Mouse (Mus musculus) right cerebral cortex, adult 18-20 months (tissue): ENCODE measurements at regions not wholly inside any gene's neighbourhood (a gene's known extent, or its start where the extent isn't known, plus 50 kb on each side); places are given as distances from the start of the nearest gene placed in this dataset.

ENCODE experiments used
- DNase-seq: peaks from one replicate; pipeline ENCODE4 v3.0.0; 2022; ENCODE audit warnings: mixed read lengths

DNA sequence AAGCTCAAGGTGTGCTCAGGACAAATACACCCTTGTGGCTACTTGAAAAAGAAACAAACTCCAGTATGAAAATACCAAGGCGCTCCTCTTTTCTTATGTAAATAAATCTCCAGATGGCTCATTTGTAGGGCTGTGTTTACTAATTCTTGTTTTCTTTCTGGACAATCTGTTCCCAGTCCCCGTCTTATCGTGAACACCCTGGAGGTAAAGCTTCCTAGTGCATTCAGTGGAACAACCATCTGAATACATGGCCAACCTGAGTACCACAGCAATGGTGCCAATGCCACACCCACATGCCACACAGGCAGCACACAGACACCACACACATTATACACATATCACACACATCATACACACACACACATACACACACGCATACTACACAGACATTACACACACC is 396.1 kb downstream of the Wdr11 start:
- no peak for DNase-seq

DNA sequence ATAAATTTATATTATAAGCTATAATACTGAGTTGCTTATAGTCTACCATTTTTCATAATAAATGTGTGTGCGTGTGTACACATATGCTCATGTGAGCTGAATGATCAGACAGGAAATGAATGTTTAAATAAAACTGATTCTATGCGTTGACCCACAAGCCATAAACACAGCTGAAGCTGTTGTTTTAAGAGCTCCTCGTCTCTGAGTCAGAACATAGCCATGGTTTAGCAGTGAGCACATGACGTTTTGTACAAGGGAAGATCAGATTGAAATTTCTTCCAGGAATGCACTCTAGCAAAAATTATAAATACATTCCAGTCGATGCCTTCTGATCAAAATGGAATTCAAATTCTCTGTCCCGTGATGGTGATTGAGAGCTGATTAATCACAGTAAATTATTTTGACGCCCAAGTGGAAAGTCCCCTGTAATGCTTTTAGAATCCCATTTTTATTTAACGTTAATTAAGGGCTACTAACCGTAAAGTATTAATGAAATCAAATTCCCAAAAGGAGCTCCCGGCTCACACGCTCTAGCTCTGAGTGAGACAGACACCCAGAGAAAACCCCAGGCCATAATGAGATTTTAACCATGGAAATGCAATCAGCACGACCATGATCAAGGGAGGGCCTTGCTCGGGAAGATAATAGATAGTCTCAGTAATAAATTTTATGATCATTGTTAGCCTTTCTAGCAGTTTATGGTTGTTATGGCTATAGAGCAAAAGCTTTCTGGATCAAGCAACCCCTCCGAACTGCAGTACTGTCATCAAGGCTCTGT is 402.0 kb downstream of the Wdr11 start:
- DNase-seq, result no peak

DNA sequence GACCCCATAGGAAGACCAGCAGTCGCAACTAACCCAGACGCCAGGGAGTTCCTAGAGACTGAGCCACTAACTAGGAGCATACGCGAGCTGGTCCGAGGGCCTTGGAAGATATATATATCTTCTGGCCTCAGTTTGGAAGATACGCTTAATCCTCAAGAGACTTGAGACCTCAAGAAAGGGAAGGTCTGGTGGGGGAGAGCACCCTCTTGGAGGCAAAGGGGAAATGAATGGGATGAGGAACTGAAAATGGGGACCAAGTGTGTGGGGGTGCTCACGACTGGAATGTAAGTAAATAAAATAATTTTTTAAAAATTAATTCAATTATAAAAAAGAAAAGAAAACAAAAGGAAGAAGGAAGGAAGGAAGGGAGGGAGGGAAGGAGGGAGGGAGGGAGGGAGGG is 403.9 kb downstream of the Wdr11 start:
- DNase-seq, result no peak

DNA sequence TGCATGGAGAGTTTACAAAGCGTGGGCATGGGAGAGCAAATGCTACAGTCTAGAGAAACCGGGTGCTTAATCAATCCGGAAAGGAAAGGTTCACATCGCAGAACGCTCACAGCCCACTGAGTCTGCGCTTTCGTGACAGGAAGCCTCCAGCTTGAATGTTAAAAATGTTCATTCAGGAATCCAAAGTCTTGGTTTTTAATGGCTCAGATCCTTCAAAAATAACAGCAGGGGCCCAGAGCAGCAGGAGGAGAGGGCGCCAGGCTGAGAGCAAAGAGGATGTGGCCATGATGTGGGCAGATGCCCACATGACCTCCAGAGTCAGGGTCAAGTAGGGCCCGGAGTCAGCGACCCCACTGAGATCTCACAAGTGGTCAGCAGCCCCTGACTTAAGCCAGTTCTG is 409.4 kb downstream of the Wdr11 start:
- DNase-seq, result peak; percentile 44

DNA sequence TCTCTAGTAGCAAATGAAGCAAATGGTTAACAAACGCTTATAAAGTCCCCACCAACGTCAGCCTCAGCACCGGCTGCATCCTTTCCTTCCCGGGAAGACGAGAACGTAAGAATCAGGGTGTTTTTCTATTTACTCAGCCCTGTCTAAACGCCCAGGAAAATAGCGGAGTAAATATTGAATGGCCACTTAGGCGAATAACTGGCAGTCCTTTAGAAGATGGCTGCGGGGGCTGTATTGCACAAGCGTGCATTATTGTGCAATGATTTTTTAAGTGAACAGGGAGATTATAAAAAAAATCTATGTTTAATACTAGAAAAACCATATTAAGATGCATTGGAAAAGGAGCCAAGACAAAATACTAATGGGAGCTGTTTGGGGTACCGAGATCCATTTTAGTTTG is 410.3 kb downstream of the Wdr11 start:
- DNase-seq, result no peak

DNA sequence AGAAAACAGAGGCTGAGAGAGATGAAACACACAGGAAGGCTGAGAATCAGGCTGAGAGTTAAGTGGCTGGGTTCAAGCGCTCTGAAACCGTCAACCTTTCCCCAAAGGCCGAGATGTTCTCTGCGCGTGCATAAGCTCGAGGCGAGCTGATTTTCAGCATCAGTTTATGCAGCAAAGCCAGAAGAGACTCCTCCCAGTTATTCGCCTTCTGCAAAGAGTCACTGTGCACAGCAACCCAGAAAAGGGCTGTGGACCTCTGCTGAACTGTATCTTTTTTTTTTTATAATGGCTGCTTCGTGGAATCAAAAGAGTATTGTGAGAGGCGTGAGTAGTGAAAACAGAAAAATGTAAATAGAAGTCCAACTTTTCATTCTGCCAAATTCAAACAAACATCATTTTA is 413.7 kb downstream of the Wdr11 start:
- DNase-seq, result no peak

DNA sequence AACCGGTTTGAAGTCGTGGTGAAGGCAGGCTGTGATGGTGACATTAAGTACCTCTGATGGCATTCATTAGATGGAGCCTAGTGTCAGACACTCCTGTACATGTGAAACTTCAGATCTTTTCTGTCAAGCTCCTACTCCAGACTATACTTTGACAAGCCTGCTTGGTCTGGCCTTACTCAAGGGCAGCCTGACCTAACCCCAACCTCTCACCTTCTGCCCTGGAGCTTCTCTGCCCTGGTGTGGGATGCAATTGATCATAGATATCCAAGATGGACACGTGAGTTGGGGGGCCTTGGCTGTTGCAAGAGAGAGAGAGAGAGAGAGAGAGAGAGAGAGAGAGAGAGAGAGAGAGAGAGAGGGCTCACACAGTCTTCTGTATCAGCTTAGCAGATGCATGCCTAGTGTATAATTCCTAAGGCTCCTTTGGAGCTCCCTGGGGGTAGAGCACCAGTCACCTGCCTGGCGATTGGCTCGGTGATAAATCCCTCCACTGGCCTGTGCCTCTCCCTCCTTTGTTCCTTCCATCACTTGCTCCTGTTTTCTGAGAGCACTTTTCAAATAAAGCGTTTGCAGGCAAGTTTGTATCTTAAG is 416.4 kb downstream of the Wdr11 start:
- no peak for DNase-seq

DNA sequence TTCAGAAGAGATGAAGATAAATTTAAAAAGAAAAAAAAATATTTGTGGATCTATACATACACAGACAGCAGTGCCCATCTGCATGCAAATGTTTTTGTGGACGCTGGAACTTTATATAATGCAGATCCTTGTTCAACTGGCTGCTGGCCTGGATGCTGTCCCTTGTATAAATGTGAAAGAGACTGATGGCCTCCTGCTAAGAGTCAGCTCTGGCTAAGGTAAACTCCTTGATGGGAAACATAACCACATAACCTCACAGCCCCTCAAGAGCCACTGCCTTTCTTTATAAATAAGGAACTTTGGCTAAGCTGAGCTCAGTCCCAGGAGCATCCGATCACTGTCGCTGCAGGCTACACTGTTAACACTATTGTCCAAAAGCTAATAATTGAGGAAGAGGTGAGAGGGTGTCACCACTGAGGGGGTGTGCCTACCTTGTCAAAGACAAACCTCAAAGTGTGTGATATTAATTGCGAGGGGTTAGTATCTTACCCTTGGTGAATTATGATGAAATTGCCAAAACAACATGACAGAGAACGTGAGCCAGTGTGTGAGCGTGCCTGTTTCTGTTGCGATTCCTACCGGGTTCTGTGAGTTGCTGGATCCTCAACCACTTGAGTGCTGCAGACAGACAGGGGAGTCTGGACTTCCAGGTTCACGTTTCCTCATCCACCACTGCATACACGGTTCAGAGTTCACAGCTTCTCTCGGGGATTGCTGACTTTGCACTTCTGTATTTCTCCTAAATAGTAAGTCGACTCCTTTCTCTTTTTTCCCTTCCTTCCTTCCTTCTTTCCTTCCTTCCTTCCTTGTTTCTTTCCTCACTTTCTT is 417.1 kb downstream of the Wdr11 start:
- DNase-seq, result no peak

DNA sequence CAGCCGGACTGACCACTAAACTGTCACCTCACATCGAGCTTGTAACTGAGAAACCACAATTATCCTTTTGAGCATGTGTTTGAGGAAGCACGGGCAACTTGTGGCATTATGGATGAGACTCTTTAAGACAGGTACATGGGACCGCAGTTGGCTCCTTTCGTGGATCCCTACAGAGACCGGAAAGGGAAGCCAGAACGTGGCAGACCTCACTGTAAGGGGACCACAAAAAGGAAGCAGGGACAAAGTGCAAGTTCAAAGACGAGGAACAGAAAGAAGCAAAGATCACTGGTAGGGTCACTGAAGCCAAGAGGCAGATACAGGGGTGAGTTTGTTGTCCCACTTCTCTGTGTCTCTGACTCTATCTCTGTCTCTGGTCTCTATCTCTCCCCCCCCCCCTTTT is 420.4 kb downstream of the Wdr11 start:
- DNase-seq, result no peak

DNA sequence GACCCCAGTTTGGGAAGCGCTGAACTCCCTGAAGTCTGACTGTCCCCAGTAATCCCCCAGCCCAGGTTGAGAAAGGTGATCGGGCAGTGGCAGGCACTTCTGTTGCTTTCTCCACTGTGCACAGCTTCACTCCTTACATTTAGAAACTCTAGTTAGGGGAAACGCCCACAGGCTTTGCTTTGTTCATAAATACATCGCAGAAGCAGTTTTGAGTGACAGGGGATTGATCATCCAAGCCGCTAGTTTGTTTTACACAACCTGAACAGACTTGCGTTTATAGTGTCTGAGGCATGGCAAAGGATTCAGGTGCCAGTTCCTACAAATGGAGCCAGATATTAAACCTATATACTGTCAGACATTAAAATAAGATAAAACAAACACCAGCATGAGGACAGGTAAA is 421.4 kb downstream of the Wdr11 start:
- no peak for DNase-seq

DNA sequence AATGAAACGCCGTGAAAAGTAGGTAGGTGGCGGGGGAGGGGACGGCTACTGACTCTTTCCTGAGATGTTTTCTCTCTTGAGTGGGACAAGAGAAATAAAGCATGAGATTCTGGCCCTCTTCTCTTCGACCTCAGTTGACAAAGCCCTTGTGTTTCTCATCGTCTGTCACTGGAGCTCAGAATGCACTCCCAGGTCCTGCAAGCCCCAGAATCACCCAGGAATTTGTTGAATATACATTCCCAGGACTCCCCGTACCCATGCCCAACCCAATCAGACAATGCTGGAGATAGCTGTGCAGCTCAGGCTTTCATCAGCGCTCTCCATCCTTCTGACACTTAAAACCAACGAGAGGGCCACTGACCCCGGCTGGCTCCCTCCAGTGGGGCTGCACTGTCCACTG is 422.9 kb downstream of the Wdr11 start:
- no peak for DNase-seq

DNA sequence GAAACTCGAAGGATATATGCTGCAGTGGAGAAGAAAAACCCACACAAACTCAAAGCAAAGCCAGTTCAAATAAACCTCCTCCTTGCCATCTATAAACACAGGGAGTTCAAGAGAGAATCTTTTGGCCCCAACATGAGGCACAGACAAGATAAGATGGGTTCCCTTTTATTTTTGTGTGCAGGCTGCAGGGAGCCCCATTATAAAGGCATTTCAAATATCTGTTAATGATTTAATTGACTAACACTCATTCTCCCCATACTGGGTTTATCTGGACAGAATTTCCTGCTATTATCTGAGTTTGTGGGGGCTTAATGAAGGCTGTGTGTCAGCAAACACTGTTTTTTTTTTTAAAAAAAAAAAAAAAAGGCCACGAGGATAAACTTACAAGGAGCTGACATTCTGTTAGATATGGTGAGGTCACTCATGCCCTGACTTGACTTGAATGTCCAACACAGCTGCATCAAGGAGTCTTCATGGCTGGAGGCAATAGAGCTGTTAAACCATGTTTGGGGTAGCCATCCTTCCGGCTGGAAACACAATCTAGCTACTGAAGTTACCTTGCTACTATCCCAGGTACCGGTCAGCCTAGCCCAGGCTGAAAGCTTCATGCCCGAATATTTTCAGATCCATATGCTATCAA is 423.8 kb downstream of the Wdr11 start:
- no peak for DNase-seq

DNA sequence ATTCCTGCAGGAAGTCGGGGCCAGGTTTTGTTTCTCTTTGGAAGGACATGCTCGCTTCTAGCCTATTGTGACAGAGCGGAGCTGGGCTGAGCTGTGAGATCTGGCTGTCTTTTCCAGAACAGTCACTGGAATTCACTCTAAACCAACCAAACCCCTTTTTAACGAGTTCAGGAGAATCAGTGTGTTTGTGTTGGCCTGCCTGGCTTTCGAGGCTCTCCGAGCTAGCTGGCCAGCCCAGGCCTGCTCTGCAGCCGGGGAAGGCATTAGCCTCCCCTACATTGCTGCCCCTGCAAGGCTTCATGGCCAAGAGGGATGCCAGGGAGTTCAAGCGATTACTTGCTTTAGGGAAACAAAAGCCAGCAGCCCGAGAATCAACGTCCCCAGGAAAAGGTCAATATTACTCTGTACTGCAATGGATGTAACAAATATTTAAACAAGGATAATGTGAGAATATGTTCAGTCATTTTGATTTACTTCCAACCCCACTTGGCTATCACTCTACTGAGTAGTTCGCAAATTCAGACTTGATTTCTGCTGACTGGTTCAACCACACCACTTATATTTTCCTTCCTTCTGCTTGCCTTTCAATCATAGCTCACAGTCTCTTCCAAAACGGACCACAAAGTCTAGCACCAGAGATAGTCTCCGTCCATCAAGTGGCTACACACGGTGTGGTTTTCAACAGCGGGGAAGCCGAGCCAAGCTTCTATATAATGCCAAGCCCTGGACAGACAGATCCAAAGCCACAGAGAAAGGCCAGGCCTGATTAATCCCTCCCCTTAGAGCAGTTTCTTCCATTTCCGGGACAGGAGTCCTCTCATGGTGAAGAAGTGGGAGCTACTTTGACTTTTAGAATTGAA is 424.6 kb downstream of the Wdr11 start:
- DNase-seq, result no peak

DNA sequence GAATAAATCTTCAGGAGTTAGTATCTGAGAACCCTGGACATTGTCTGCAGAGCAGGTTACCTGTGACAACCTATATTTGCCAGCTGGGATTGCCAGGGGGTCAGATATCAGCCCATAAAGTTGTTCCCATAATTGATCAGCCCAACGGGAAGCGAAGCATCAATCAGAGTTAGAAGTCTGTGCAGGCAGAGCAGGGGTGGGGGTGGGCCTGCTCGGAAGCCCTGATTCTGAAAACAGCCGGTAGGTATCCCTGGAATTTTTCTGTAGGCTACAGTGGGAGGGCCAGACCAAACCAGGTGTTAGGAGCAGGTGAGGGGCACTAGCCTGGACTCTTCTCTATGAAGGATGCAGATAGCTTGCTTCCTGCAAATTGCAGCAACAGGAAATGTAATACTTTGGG is 427.2 kb downstream of the Wdr11 start:
- DNase-seq, result no peak

DNA sequence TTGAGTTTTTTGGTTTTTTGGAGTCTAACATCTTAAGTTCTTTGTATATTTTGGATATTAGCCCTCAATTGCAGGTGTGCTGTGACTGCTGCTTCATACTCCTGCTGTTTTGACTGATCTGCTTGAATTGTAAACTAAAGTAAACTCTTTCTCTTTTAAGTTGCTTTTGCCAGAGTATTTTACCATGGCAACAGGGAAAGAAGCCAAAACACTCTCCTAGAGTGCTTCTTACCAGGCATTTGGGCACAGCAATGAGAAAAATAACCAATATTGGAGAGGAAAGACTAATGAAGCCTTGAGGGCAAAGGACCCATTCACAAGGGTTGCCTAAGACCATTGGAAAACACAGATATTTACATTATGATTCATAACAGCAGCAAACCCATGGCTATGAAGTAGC is 437.3 kb downstream of the Wdr11 start:
- no peak for DNase-seq

DNA sequence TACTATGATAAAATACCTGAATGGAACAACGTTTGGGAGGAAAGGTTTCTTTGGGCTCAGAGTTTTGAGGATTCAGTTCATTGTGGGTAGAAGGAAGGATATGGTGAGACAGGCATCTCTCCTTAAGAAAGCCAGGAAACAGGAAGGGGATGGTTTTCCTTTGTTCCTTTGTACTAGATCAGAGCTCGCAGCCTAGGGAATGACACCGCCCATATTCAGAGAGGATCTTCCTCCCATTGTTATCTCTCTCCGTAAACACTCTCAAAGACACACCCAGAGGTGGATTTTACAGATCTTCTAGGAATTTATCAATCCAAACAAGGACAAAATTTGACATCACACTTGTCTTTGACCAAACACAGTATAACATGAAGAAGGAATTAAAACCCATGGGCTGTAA is 439.0 kb downstream of the Wdr11 start:
- no peak for DNase-seq

DNA sequence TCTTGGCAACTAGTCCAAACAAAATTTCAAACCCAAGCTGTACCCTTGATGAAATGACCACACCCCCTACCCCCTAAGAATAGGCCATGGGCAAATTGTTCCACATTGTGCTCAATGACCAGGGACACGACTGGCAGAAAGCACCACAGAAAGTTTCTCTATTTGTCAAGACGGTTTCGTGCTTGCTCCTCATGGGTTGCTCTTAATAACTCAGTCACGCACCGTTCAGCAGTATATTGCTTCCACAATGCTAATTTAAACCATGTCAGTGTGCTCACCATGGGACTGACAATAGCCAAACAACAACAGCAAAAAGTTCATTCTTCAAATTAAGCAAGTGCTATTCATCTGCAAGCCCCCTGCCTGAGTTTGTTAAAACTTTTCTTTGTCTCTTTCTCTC is 444.6 kb downstream of the Wdr11 start:
- no peak for DNase-seq

DNA sequence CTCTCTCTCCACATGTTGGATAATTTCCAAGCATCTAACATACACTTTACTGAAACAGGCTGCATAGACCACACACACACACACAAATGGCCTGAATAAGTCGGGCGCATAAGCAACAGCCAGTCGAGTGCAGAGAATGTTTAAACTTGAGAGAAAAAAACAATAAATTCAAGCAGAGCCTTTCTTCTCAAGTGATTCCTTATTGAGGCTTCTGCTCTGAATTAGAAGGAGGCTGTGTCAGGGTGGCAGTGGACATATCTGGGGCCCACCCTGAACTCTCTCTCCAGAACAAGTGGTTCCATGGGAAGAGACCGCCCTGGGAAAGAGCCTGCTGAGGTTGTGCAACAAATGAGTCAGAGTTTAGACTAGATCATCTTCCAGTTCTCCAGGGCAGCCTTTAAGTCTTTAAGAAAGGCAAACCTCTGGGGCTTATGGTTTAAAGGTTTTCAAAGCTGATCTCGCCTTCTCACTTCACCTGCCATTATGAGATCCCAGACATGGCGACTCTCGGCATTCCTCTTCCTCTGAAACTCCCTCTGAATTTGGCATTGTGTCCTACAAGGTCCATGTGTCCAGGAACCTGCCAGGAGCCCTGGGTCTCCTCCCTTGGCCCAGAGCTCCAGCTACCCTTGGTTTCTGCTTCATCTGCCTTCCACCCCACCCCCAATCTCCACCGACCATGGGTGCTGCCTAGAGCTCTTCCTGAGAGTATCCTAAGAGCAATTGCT is 445.3 kb downstream of the Wdr11 start:
- DNase-seq, result no peak

DNA sequence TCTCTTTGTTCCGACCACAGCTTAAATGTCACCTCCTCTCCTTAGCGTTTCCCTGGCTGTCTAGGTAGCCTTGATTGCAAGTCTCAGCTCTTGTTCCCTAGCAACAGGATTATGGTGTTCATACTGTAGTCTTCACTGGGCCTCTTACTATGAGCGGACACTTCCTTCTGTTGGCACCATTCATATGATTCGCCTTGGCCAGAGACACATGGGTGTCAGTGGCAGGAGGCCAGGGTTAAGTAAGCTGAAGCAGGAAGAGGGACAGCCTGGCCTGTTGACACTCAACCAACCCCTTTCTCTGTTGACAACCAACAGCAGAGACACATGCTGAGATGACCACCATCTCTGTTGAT is 445.9 kb downstream of the Wdr11 start:
- no peak for DNase-seq

DNA sequence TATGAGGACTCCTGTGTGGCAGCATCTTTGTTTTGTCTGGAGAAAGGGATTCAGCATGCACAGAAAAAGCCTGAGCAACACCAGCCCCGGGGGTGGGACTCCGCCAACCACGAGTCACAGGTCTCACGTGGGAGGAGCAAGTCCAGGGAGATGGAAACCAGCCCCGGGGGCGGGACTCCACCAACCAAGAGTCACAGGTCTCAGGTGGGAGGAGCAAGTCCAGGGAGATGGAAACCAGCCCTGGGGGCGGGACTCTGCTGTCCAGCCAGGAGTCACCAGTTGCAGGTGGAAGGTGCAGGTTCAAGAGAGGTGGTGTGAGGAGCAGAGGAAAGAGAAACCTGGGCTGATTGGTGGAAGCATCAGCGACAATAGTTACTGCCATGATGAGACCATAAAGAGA is 448.9 kb downstream of the Wdr11 start:
- DNase-seq, result no peak

DNA sequence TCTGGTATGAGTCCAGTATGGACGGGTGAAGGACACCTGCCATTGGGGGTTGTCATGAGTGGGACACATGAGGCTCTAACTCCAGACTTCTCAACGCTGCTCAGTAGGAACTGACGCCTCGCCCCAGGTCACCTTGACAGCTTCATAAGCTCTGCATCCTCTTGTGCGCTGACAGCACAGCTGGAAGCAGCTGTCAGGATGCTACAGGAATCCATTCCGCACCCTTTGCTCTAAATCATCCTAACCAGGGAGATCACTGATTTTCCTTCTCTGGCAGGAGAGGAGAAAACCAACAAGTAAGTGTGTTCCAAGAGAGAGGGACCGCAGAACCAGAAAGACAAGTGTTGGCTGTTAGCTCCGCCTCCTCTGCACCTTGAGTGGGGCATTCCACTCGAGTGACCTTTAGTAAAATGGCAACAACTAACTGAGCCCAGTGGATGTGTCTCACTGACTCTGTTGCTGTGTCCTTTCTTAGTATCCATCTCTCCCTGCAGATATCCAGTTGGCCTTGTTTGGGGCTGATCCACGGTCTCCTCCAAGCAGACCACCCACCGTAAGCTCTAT is 449.8 kb downstream of the Wdr11 start:
- DNase-seq, result no peak
